Mouse (Mus musculus): ENCODE results near the gene Pvrig.
"Not testable (repeated sequence)": the region's sequence is repeated elsewhere in the genome, so short reads cannot be mapped to it uniquely, and the experiment has no call there.

Pvrig gene

GRCm38 (mm10) chr5:138341661-138342060, at the start of gene Pvrig:
Gene Pvrig (plus strand): TSS chr5:138341961.
- H3K27me3 ChIP-seq (ENCODE audit: control insufficient read depth, insufficient read depth, low read length, poor library complexity, severe bottlenecking): no peaks in the 10 kb centered on the region
- H3K36me3 ChIP-seq (ENCODE audit: control insufficient read depth, insufficient read depth, low read length, poor library complexity, severe bottlenecking): no peaks in the 10 kb centered on the region
- no peak for DNase-seq (ENCODE audit: low read depth, low spot score)

GRCm38 (mm10) chr5:138294158-138294557, 47.6 kb upstream of the Pvrig start:
- H3K27me3 ChIP-seq (ENCODE audit: control insufficient read depth, insufficient read depth, low read length, poor library complexity, severe bottlenecking): no peaks in the 10 kb centered on the region
- H3K36me3 ChIP-seq (ENCODE audit: control insufficient read depth, insufficient read depth, low read length, poor library complexity, severe bottlenecking): no peaks in the 10 kb centered on the region
- DNase-seq (ENCODE audit: low read depth, low spot score): no peak

- Histone ChIP-seq H3K36me3 (ENCODE audit: control insufficient read depth, insufficient read depth, low read length, poor library complexity, severe bottlenecking) (no peaks in the 10 kb centered on the region), H3K27me3 (ENCODE audit: control insufficient read depth, insufficient read depth, low read length, poor library complexity, severe bottlenecking) (no peaks in the 10 kb centered on the region)
- no peak for DNase-seq (ENCODE audit: low read depth, low spot score)
Measured at GRCm38 (mm10) chr5:138299613-138300012, 42.1 kb upstream of the Pvrig start.

DNA sequence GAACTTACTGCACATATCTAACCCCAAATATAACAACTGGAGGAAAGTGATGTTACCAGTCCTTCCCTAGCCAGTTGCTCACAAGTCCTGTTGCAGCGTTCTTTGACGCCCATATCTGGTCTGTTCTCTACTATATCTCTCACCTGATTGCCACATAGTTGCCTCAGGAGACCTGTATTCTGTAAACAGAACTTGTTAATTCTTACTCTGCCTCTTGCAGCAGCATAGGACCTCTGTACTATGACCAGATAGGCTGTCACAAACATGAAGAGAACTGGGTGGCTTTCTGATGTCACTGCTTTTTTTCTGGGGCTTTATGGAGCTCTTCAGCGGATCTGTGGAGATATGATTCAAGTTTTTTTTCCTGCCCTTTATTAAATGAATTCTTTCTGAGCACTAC, 29.0 kb upstream of the Pvrig start:
- no peak for DNase-seq (ENCODE audit: low read depth, low spot score)
- H3K27me3 ChIP-seq (ENCODE audit: control insufficient read depth, insufficient read depth, low read length, poor library complexity, severe bottlenecking): no peaks in the 10 kb centered on the region
- H3K36me3 ChIP-seq (ENCODE audit: control insufficient read depth, insufficient read depth, low read length, poor library complexity, severe bottlenecking): no peaks in the 10 kb centered on the region

DNA sequence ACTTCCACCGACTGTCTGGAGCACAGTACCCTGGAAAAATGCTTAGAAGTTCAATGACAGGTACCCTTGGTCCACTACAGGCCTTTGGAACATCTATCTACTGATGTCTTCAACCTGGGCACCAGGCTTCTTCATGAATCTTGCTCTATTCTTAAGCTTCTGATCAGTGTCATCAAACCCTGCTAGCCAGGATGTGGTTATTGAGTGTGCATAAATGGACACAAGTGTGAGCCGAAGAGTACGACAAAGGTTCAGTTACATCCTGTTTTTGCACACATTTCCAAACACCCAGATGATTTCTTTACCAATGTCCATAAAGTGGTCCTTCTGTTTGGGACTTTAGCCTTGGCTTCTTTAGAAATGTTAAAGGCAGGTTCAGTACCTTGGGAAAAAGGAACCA, 1.5 kb downstream of the Pvrig start:
- no peak for DNase-seq (ENCODE audit: low read depth, low spot score)
- H3K36me3 ChIP-seq (ENCODE audit: control insufficient read depth, insufficient read depth, low read length, poor library complexity, severe bottlenecking): no peaks in the 10 kb centered on the region
- H3K27me3 ChIP-seq (ENCODE audit: control insufficient read depth, insufficient read depth, low read length, poor library complexity, severe bottlenecking): no peaks in the 10 kb centered on the region

- H3K36me3 ChIP-seq (ENCODE audit: control insufficient read depth, insufficient read depth, low read length, poor library complexity, severe bottlenecking); H3K27me3 ChIP-seq (ENCODE audit: control insufficient read depth, insufficient read depth, low read length, poor library complexity, severe bottlenecking); DNase-seq (ENCODE audit: low read depth, low spot score): not testable (repeated sequence)
Measured at GRCm38 (mm10) chr5:138363208-138363607, 21.4 kb downstream of the Pvrig start.

GRCm38 (mm10) chr5:138365347-138365746, 23.6 kb downstream of the Pvrig start:
- not testable (repeated sequence) for H3K27me3 ChIP-seq (ENCODE audit: control insufficient read depth, insufficient read depth, low read length, poor library complexity, severe bottlenecking); DNase-seq (ENCODE audit: low read depth, low spot score); H3K36me3 ChIP-seq (ENCODE audit: control insufficient read depth, insufficient read depth, low read length, poor library complexity, severe bottlenecking)
